Mouse (Mus musculus) liver, embryonic 14.5 days (tissue): ENCODE measurements at regions not wholly inside any gene's neighbourhood (a gene's known extent, or its start where the extent isn't known, plus 50 kb on each side); places are given as distances from the start of the nearest gene placed in this dataset.

Experiments
- ATAC-seq: fragments of 200-750 bp; cut with Nextera tagmentation; 2 replicates; pipeline ENCODE4 v1.8.0; 2017; ENCODE audit warnings: moderate number of reproducible peaks, mild to moderate bottlenecking, moderate library complexity; ENCODE audit not compliant: insufficient read depth
- DNase-seq, 3 experiments: peaks; one replicate each; pipeline ENCODE4 v3.0.0-alpha.2; 2012 to 2013; ENCODE audit warnings: low read depth in 3 of 3, low spot score in 3 of 3
- H3K27ac ChIP-seq: fragments of 300-500 bp; sonication (generic); 2 replicates; pipeline ENCODE4 v1.5.1; 2014; ENCODE audit warnings: moderate library complexity, mild to moderate bottlenecking, control low read depth, inconsistent platforms
- H3K27me3 ChIP-seq: fragments of 300-500 bp; sonication (generic); 2 replicates; pipeline ENCODE4 v1.6.1; 2014; ENCODE audit warnings: mild to moderate bottlenecking, low read length, moderate library complexity; ENCODE audit not compliant: control insufficient read depth, insufficient read depth
- H3K36me3 ChIP-seq: fragments of 300-500 bp; sonication (generic); replicated peaks from 2 replicates; pipeline ENCODE4 v1.6.1; 2014; ENCODE audit warnings: low read depth; ENCODE audit not compliant: control insufficient read depth, insufficient read depth
- H3K4me1 ChIP-seq, 2 experiments: fragments of 200-500 bp in 1 of 2; fragments of 300-500 bp in 1 of 2; sonication (generic) in 1 of 2; replicated peaks; 2 replicates each; pipeline ENCODE4 v1.6.1; 2012 to 2014; ENCODE audit warnings: antibody characterized with exemption in 1 of 2, inconsistent platforms in 1 of 2, low read length in 1 of 2; ENCODE audit not compliant: control insufficient read depth in 2 of 2, insufficient read depth in 2 of 2
- H3K4me2 ChIP-seq: fragments of 300-500 bp; sonication (generic); 2 replicates; pipeline ENCODE4 v1.6.1; 2014; ENCODE audit warnings: low read depth, mild to moderate bottlenecking, control low read depth, moderate library complexity
- H3K4me3 ChIP-seq, 2 experiments: fragments of 200-500 bp in 1 of 2; fragments of 300-500 bp in 1 of 2; sonication (generic) in 1 of 2; 2 replicates each; pipeline ENCODE4 v1.5.1; 2012 to 2014; ENCODE audit warnings: low read depth in 2 of 2, low read length in 2 of 2, mild to moderate bottlenecking in 2 of 2, control low read depth in 1 of 2, inconsistent platforms in 1 of 2, moderate library complexity in 1 of 2; ENCODE audit not compliant: insufficient read depth in 1 of 2
- H3K9ac ChIP-seq: fragments of 300-500 bp; sonication (generic); replicated peaks from 2 replicates; pipeline ENCODE4 v1.6.1; 2014; ENCODE audit warnings: mild to moderate bottlenecking, control low read depth, moderate library complexity
- H3K9me3 ChIP-seq: fragments of 300-500 bp; sonication (generic); 2 replicates; pipeline ENCODE4 v1.6.1; 2016; ENCODE audit warnings: low read length, mixed read lengths; ENCODE audit not compliant: control insufficient read depth
- CTCF ChIP-seq: IDR thresholded peaks from 2 replicates; pipeline ENCODE4 v1.5.1; 2016; ENCODE audit warnings: antibody characterized with exemption, low read depth, control low read depth
- EP300 ChIP-seq: IDR thresholded peaks from 2 replicates; pipeline ENCODE4 v1.6.1; 2016; ENCODE audit warnings: antibody characterized with exemption, low read depth
- WGBS: fragments of 180-500 bp; shearing (Covaris S2); extraction: QIAGEN DNeasy Blood & Tissue Kit; methylation state at CpG from one replicate; pipeline ENCODE4 v1.1.7; 2014; ENCODE audit not compliant: insufficient replicate concordance; 5-methylcytosine and 5-hydroxymethylcytosine counted together

- 64% methylated on average over 5 of the region's 5 CpGs for WGBS
- Histone ChIP-seq H3K27ac (no peak overlapping the region), H3K27me3 (no peaks in the 10 kb centered on the region), H3K9me3 (no peaks in the 10 kb centered on the region), H3K36me3 (no peaks in the 10 kb centered on the region), H3K4me1 (0 out of 4 replicates have a peak, but pooled peaks cover 0 to 2% of the 10 kb centered on the region in 2 experiments), H3K9ac (no peak overlapping the region), H3K4me2 (no peak overlapping the region), H3K4me3 (no peak overlapping the region)
- no peak for ATAC-seq
- DNase-seq, result no peak
- TF ChIP-seq CTCF (no peak), EP300 (no peak)
Measured at GRCm38 (mm10) chr8:107828541-107828940, 113.9 kb upstream of the Zfhx3 start.

- Histone ChIP-seq H3K4me3 (no peak overlapping the region), H3K9me3 (no peaks in the 10 kb centered on the region), H3K36me3 (no peaks in the 10 kb centered on the region), H3K4me1 (no peaks in the 10 kb centered on the region), H3K4me2 (no peak overlapping the region), H3K27me3 (no peaks in the 10 kb centered on the region), H3K27ac (no peak overlapping the region), H3K9ac (no peak overlapping the region)
- WGBS, result 75% methylated on average over 10 of the region's 10 CpGs
- no peak for ATAC-seq
- no peak for DNase-seq
- TF ChIP-seq CTCF, result no peak
- no peak for TF ChIP-seq EP300
Measured at GRCm38 (mm10) chr8:107833481-107833880, 109.0 kb upstream of the Zfhx3 start.

- H3K4me2 ChIP-seq, result no peak overlapping the region
- no peak overlapping the region for H3K9ac ChIP-seq
- no peak for DNase-seq
- TF ChIP-seq EP300, result no peak
- TF ChIP-seq CTCF, result no peak
- WGBS, result 65% methylated on average over 3 of the region's 3 CpGs
- H3K4me3 ChIP-seq, result no peak overlapping the region
- no peak for ATAC-seq
- H3K27ac ChIP-seq, result no peak overlapping the region
- no peaks in the 10 kb centered on the region for H3K27me3 ChIP-seq
- no peaks in the 10 kb centered on the region for H3K36me3 ChIP-seq
- H3K4me1 ChIP-seq, result no peaks in the 10 kb centered on the region
- no peaks in the 10 kb centered on the region for H3K9me3 ChIP-seq
Measured at GRCm38 (mm10) chr8:107846141-107846540, 96.3 kb upstream of the Zfhx3 start.

DNA sequence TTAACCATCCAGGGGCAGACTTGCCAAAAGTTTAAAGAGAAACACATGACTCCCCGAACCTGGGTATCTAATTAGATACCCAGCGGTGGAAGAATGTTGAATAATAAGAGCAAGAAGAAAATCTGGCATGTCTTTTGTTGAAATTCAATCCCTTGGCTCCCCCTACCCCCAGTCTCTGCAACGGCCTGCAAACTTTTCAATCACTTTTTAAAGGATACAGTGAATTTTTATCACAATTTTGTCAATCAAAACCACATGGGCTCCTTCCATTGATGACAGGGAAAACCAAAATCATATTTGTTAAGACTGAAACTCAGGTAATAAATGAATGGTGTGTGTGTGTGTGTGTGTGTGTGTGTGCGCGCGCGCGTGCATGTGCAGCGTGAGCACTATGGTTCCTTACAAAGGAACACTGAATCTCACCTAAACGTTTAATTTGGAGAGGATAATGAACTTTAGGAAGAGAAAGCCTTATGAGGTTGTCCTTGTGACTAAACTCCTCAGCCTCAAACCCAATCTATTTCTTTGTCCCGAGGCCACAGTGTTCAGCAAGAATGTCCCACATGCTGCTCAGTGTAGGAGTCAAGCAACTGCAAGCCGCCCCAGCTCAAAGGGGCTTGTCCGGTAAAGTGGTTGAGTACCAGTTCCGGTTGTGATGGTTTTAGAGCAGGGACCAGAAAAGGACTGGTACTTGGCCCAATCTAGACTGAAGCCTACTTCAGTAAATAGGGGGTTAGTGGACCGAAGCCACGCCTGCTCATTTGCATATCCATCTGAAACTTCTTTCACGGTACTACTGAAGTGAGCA is 91.0 kb upstream of the Zfhx3 start:
- H3K4me2 ChIP-seq, result no peak overlapping the region
- 71% methylated on average over 17 of the region's 17 CpGs for WGBS

GRCm38 (mm10) chr8:107859770-107860169 is 82.7 kb upstream of the Zfhx3 start:
- Histone ChIP-seq H3K4me1 (no peaks in the 10 kb centered on the region), H3K9ac (no peak overlapping the region), H3K27ac (no peak overlapping the region), H3K4me3 (no peak overlapping the region), H3K27me3 (no peaks in the 10 kb centered on the region), H3K4me2 (no peak overlapping the region), H3K9me3 (no peaks in the 10 kb centered on the region), H3K36me3 (no peaks in the 10 kb centered on the region)
- WGBS, result 73% methylated on average over 4 of the region's 4 CpGs
- DNase-seq (no peak), ATAC-seq (no peak)
- TF ChIP-seq EP300, result no peak
- TF ChIP-seq CTCF, result no peak

More for the DNA sequence above, 91.0 kb upstream of the Zfhx3 start:
- DNase-seq (no peak), ATAC-seq (no peak)
- Histone ChIP-seq H3K27me3 (no peaks in the 10 kb centered on the region), H3K9ac (no peak overlapping the region), H3K9me3 (no peaks in the 10 kb centered on the region), H3K36me3 (no peaks in the 10 kb centered on the region), H3K4me3 (no peak overlapping the region), H3K4me1 (no peaks in the 10 kb centered on the region), H3K27ac (no peak overlapping the region)
- TF ChIP-seq CTCF, result no peak
- no peak for TF ChIP-seq EP300
